ENCODE assay signal across 1 mouse cellular context in the genomic region with DNA sequence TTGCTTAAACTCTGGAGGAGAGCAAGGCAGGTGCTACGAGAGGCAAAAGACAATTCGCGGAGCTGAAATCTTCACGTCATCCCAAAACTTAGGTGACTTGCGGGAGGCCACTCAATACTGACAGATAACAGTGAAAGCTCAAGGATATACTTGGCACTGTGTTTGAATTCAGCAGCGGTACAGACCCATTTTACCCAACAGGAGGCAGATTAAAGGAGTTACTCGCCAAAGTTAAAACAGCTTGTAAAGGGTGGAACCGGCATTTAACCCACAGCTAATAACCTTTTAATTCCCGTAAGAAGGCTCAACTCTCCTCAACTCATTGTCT.
TF ChIP-seq lines count a peak whose summit lies in the region.

No protein-coding gene starts in this region.

TF ChIP-seq in MEL, 35 proteins besides CTCF, POLR2A, EP300 and RAD21 (continued from another document):
- TF ChIP-seq ETS1 (IDR thresholded peaks at IDR 0.05; ENCODE audit: low read depth, low read length): peak; percentile 73; the same call in 1 of the 2 replicates
- no peak for TF ChIP-seq KAT2A (conservative IDR thresholded peaks at IDR 0.05; ENCODE audit: low read depth, low read length)
- TF ChIP-seq TBP (IDR thresholded peaks at IDR 0.05; ENCODE audit: low read depth, low read length): no peak
- 0 out of 2 replicates have a peak, but pooled peaks have one; percentile 31 for TF ChIP-seq POLR2AphosphoS5 (IDR thresholded peaks at IDR 0.05; ENCODE audit: borderline replicate concordance, low read depth, low read length)
- TF ChIP-seq POLR2AphosphoS2 (IDR thresholded peaks at IDR 0.05; ENCODE audit: low read length): peak; percentile 97
- no peak for TF ChIP-seq RCOR1 (IDR thresholded peaks at IDR 0.05; ENCODE audit: low read depth, low read length)
- peak; percentile 94; the same call in 1 of the 2 replicates for TF ChIP-seq NELFE (IDR thresholded peaks at IDR 0.05; ENCODE audit: low read depth, low read length)
- TF ChIP-seq ZKSCAN1 (IDR thresholded peaks at IDR 0.05; ENCODE audit: low read depth, low read length): 0 out of 2 replicates have a peak, but pooled peaks have one; percentile 38
- peak; percentile 19; the same call in 1 of the 2 replicates for TF ChIP-seq MYC (IDR thresholded peaks at IDR 0.05; ENCODE audit: low read depth, low read length)
- TF ChIP-seq GATA1 (IDR thresholded peaks at IDR 0.05; ENCODE audit: low read depth, low read length): peak; percentile 44
